23 mouse cellular contexts compared by ENCODE assay signal in the genomic region with DNA sequence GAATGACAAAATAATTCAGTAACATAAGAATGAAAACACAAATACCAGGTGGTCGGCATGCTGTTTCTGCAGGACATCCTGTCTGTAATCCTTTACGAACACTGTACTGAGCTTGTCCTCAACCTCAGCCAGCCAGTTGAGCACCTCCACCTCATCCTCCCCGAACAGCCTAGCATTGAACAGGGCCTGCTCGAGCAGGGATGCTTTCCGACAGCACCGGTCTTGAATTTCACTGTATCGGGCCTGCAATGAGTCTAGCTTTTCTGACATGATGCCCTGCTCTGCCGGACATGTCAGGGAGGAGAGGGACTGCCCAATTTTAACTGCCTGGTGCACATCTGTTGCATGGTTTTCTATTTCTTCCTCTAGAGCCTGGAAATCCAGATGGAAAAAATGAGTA. TPM values are rescaled to one million over a fixed set of nuclear protein-coding genes. Genes with fewer than 3 reads are reported as not detected.
"Had no signal": no experiment of that assay in that cellular context is flagged by ENCODE, and none has a peak within 500 bp of the region (broad histone marks: within the 10 kb centered on the region; RNA-seq: fewer than 3 reads in every experiment).

No protein-coding gene starts in this region.

- ATAC-seq: forebrain, embryonic 15.5 days; forebrain, postnatal 0 days; hindbrain, postnatal 0 days; intestine, embryonic 15.5 days; liver, postnatal 0 days had no signal

- H3K27ac ChIP-seq: forebrain, embryonic 15.5 days; hindbrain, embryonic 13.5 days; hindbrain, embryonic 15.5 days; hindbrain, postnatal 0 days; intestine, embryonic 15.5 days; left cerebral cortex, adult 2 months; limb, embryonic 10.5 days; limb, embryonic 12.5 days; liver, embryonic 13.5 days; liver, embryonic 15.5 days had no signal

- H3K27me3 ChIP-seq: forebrain, embryonic 15.5 days; hindbrain, embryonic 13.5 days; hindbrain, embryonic 15.5 days; intestine, embryonic 15.5 days; limb, embryonic 12.5 days; liver, embryonic 13.5 days; liver, embryonic 15.5 days had no signal

- H3K9me3 ChIP-seq: forebrain, embryonic 15.5 days; hindbrain, embryonic 13.5 days; hindbrain, embryonic 15.5 days; intestine, embryonic 15.5 days; limb, embryonic 10.5 days; limb, embryonic 12.5 days; liver, embryonic 13.5 days; liver, embryonic 15.5 days had no signal

- H3K4me2 ChIP-seq: forebrain, embryonic 15.5 days; heart, embryonic 11.5 days; hindbrain, embryonic 13.5 days; hindbrain, embryonic 15.5 days; intestine, embryonic 15.5 days; limb, embryonic 12.5 days; liver, embryonic 11.5 days; liver, embryonic 13.5 days; liver, embryonic 15.5 days had no signal

- H3K4me3 ChIP-seq: forebrain, embryonic 15.5 days; hindbrain, embryonic 13.5 days; hindbrain, embryonic 15.5 days; intestine, embryonic 15.5 days; left cerebral cortex, adult 2 months; limb, embryonic 10.5 days; limb, embryonic 12.5 days; liver, embryonic 13.5 days; liver, embryonic 15.5 days had no signal

- H3K9ac ChIP-seq: forebrain, embryonic 15.5 days; forebrain, postnatal 0 days; hindbrain, embryonic 13.5 days; hindbrain, embryonic 15.5 days; intestine, embryonic 15.5 days; limb, embryonic 12.5 days; liver, embryonic 13.5 days; liver, embryonic 15.5 days; liver, postnatal 0 days had no signal

- DNase-seq: forebrain, postnatal 0 days; gastrocnemius, postnatal 14 days; gastrocnemius, postnatal 36 days; kidney, adult 11 months; kidney, adult 2 months; kidney, adult 9 months; kidney, postnatal 10 days; kidney, postnatal 25 days; liver; liver, embryonic 13.5 days; liver, postnatal 0 days had no signal

- H3K4me1 ChIP-seq: intestine, embryonic 15.5 days; limb, embryonic 10.5 days; limb, embryonic 12.5 days; liver, embryonic 13.5 days; liver, embryonic 15.5 days had no signal

RNA-seq across cellular contexts. Expression of gene Bmp8a, which starts 54.0 kb away (rescaled TPM):
- polyA plus RNA-seq: heart, embryonic 14.5 days had no signal
